Mouse (Mus musculus) myocyte (in vitro differentiated cells): ENCODE measurements at regions not wholly inside any gene's neighbourhood (a gene's known extent, or its start where the extent isn't known, plus 50 kb on each side); places are given as distances from the start of the nearest gene placed in this dataset.

ENCODE experiments used
- H3K27me3 ChIP-seq: one replicate; pipeline ENCODE4 v1.6.1; 2011; ENCODE audit not compliant: control insufficient read depth, insufficient read depth, insufficient read length
- H3K36me3 ChIP-seq: one replicate; pipeline ENCODE4 v1.6.1; 2011; ENCODE audit not compliant: control insufficient read depth, insufficient read depth
- H3K4me2 ChIP-seq: one replicate; pipeline ENCODE4 v1.6.1; 2011; ENCODE audit warnings: low read depth, control low read depth
- H3K4me3 ChIP-seq: one replicate; pipeline ENCODE4 v1.5.1; 2011; ENCODE audit warnings: mild to moderate bottlenecking, control low read depth, moderate library complexity
- H3K79me2 ChIP-seq: one replicate; pipeline ENCODE4 v1.6.1; 2011; ENCODE audit not compliant: control insufficient read depth, insufficient read depth
- H3ac ChIP-seq: one replicate; pipeline ENCODE4 v1.6.1; 2011; ENCODE audit not compliant: control insufficient read depth, insufficient read length
- CEBPB ChIP-seq: IDR thresholded peaks from 2 replicates; pipeline ENCODE4 v1.6.1; 2011; ENCODE audit warnings: mild to moderate bottlenecking, moderate library complexity; ENCODE audit not compliant: poor library complexity, insufficient read depth, severe bottlenecking
- E2F4 ChIP-seq: IDR thresholded peaks from one replicate; pipeline ENCODE4 v1.6.1; 2011; ENCODE audit warnings: mild to moderate bottlenecking, control low read depth, moderate library complexity; ENCODE audit not compliant: insufficient read depth
- MAX ChIP-seq: IDR thresholded peaks from one replicate; pipeline ENCODE4 v1.6.1; 2011; ENCODE audit warnings: low read depth, mild to moderate bottlenecking, control low read depth
- MYOD1 ChIP-seq, 3 experiments: IDR thresholded peaks; one replicate each; pipeline ENCODE4 v1.6.1; 2011; ENCODE audit warnings: control low read depth in 2 of 3, low read depth in 2 of 3, mild to moderate bottlenecking in 2 of 3, moderate library complexity in 1 of 3; ENCODE audit not compliant: insufficient read length in 2 of 3, control insufficient read depth in 1 of 3
- MYOG ChIP-seq, 3 experiments: IDR thresholded peaks; one replicate each; pipeline ENCODE4 v1.6.1; 2011; ENCODE audit warnings: control low read depth in 2 of 3, low read depth in 2 of 3, mild to moderate bottlenecking in 2 of 3; ENCODE audit not compliant: insufficient read length in 2 of 3, control insufficient read depth in 1 of 3, insufficient read depth in 1 of 3
- POLR2A ChIP-seq: IDR thresholded peaks from one replicate; pipeline ENCODE4 v1.6.1; 2011; ENCODE audit warnings: low read depth, mild to moderate bottlenecking, control low read depth, moderate library complexity; ENCODE audit not compliant: insufficient read length
- POLR2AphosphoS2 ChIP-seq: IDR thresholded peaks from one replicate; pipeline ENCODE4 v1.6.1; 2011; ENCODE audit warnings: low read depth, control low read depth; ENCODE audit not compliant: insufficient read length
- REST ChIP-seq: IDR thresholded peaks from one replicate; pipeline ENCODE4 v1.6.1; 2011; ENCODE audit warnings: mild to moderate bottlenecking, control low read depth, moderate library complexity; ENCODE audit not compliant: insufficient read depth, insufficient read length
- SRF ChIP-seq: IDR thresholded peaks from one replicate; pipeline ENCODE4 v1.6.1; 2011; ENCODE audit warnings: low read depth; ENCODE audit not compliant: control insufficient read depth, insufficient read length
- TCF12 ChIP-seq: IDR thresholded peaks from one replicate; pipeline ENCODE4 v1.6.1; 2011; ENCODE audit warnings: mild to moderate bottlenecking, control low read depth; ENCODE audit not compliant: poor library complexity, insufficient read depth, severe bottlenecking
- TCF3 ChIP-seq: IDR thresholded peaks from one replicate; pipeline ENCODE4 v1.6.1; 2011; ENCODE audit warnings: low read depth, control low read depth; ENCODE audit not compliant: insufficient read length
- USF1 ChIP-seq: IDR thresholded peaks from one replicate; pipeline ENCODE4 v1.6.1; 2011; ENCODE audit warnings: low read depth, mild to moderate bottlenecking, control low read depth, moderate library complexity

DNA sequence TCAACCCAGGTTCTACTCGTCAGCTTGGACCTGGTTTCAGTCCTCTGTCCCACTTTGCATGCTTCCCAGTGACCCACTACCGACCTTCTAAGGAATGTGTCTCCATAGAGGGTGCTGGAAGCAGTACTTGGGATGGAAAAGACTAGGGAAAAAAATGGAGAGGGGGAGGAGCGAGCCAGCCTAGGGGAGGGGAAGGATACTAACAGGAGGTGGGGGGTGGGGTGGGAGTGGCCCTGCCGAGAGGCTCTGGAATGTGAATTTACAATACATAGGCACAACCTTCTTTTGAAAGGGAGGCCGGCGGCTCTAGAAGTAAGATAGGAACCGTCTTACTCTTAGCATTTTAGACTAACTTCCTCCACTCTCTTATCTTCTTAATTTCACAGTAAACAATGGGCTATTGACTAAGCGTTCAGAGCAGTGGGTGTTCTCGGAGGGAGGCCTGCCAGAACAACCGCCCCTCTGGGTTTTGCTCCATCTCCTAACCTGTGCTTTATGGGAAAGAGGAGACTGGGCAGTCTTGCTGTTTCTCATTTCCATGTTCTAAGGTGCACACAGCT lies 145.1 kb downstream of the Foxo1 start:
- no peaks in the 10 kb centered on the region for H3K79me2 ChIP-seq
- no peak overlapping the region for H3K4me2 ChIP-seq
- no peaks in the 10 kb centered on the region for H3K36me3 ChIP-seq
- no peak for TF ChIP-seq USF1
- no peak overlapping the region for H3ac ChIP-seq
- H3K27me3 ChIP-seq = no peaks in the 10 kb centered on the region
- H3K4me3 ChIP-seq = no peak overlapping the region

DNA sequence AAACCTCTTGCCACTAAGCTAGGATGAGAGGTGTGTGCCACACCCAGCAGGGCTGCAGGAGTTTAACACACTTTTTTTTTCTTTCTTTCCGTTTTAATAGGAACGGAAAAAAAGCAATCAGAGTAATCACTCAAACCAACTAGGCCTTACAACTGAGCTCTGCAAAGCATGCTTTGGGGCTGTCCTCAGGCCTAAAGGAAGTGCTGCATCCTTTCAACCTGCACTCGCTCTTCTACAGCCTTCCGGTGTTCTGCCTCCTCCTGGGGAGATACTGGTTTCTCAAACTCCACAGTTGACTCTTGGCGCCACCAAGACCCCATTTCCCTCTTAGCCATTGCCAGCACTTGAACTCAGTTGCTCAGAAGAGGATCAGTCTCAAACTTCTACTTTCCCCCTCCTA lies 143.2 kb downstream of the Foxo1 start:
- no peak overlapping the region for H3K4me2 ChIP-seq
- no peak overlapping the region for H3ac ChIP-seq
- no peaks in the 10 kb centered on the region for H3K36me3 ChIP-seq
- no peak for TF ChIP-seq TCF3
- no peak for TF ChIP-seq E2F4
- no peak for TF ChIP-seq MYOD1 (IDR thresholded peaks at IDR 0.05; ENCODE audit: control insufficient read depth in 1 of 3, insufficient read length in 2 of 3, low read depth in 2 of 3)
- TF ChIP-seq POLR2A = no peak
- TF ChIP-seq MYOG (IDR thresholded peaks at IDR 0.05; ENCODE audit: control insufficient read depth in 1 of 3, insufficient read depth in 1 of 3, insufficient read length in 2 of 3, low read depth in 2 of 3) = no peak
- no peaks in the 10 kb centered on the region for H3K27me3 ChIP-seq
- no peak overlapping the region for H3K4me3 ChIP-seq
- H3K79me2 ChIP-seq = no peaks in the 10 kb centered on the region

DNA sequence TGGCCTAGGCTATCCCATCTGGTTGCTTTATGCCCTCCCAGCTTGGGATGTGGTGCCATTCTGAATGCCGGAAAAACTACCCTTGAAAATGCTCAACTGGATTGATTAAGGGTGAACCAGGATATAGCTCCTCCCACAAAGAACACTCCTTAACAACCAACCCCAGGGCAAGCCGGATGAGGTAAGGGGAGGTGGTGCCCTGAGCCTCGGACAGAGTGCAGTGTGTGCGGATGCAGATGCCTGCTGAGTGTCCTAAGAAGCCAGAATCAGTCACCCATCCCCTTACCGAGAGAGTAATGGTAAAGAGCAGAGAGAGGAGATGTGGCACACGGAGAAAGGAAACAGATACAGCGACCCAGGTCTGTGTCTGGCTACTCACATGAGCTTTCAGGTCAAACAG lies 141.3 kb downstream of the Foxo1 start:
- Histone ChIP-seq H3K36me3 (no peaks in the 10 kb centered on the region), H3K27me3 (no peaks in the 10 kb centered on the region), H3K79me2 (no peaks in the 10 kb centered on the region), H3K4me3 (no peak overlapping the region), H3ac (no peak overlapping the region), H3K4me2 (peak overlapping the region; percentile 28)
- TF ChIP-seq E2F4 (no peak), TCF3 (no peak), USF1 (no peak), POLR2AphosphoS2 (no peak), POLR2A (no peak), MAX (no peak), SRF (no peak), MYOD1 (IDR thresholded peaks at IDR 0.05; ENCODE audit: control insufficient read depth in 1 of 3, insufficient read length in 2 of 3, low read depth in 2 of 3) (no peak), TCF12 (no peak), MYOG (IDR thresholded peaks at IDR 0.05; ENCODE audit: control insufficient read depth in 1 of 3, insufficient read depth in 1 of 3, insufficient read length in 2 of 3, low read depth in 2 of 3) (no peak), REST (no peak), CEBPB (no peak)

DNA sequence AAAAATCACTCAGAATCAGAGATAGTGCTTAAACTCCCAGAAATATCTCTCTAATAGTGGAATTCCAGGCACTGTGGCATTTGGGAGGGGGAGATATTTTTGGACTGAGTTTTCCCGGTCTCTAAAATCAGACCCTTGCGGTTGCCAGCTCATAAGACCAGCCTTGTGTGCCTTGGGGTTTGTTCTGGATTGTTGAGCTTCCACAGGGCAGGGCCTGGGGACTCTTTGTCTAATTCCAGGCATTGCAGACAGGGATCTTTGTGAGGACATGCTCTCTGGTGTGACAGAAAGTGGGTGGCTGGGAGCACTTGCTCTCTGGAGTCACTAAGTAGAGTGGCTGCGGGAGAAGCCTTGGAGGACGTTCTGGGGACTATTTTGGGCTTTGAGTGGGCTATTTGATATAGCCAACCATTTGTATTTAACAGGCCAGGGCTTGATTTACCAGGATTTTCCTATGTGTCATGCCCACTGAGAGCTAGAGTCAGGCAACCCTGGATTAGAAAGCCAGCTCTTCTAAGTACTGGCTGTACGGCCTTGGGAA lies 138.7 kb downstream of the Foxo1 start:
- TF ChIP-seq CEBPB (no peak), POLR2AphosphoS2 (no peak), MYOG (IDR thresholded peaks at IDR 0.05; ENCODE audit: control insufficient read depth in 1 of 3, insufficient read depth in 1 of 3, insufficient read length in 2 of 3, low read depth in 2 of 3) (peak in 1 of 3 experiments; percentile 63), REST (no peak), SRF (no peak), TCF12 (peak; percentile 16), POLR2A (no peak), MAX (no peak), MYOD1 (IDR thresholded peaks at IDR 0.05; ENCODE audit: control insufficient read depth in 1 of 3, insufficient read length in 2 of 3, low read depth in 2 of 3) (peak in 2 of 3 experiments; percentile 11 to 42), USF1 (no peak)
- Histone ChIP-seq H3K36me3 (no peaks in the 10 kb centered on the region), H3K4me3 (no peak overlapping the region), H3K27me3 (no peaks in the 10 kb centered on the region), H3ac (no peak overlapping the region), H3K4me2 (peak overlapping the region; percentile 58), H3K79me2 (no peaks in the 10 kb centered on the region)

DNA sequence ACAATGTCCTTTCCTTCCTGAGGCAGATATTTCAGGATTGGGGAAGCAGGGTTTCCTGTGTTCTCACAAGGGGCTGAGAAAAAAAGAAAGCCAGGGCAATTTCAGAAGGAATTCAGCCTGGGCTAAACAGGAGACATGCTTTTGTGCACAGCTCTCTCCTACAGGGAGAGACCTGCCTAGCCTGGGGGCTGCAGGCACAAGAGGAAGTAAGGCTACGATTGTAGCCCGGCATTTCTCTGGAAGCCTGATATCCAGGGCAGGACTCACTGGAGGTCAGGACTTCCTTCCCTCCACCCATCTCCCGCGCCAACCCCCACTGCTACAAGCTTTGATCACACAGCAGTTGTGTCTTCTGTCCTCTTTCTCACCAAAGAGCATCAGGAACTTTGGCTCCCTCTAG lies 136.5 kb downstream of the Foxo1 start:
- TF ChIP-seq POLR2AphosphoS2 (no peak), POLR2A (no peak), MAX (no peak), TCF3 (no peak), E2F4 (no peak), USF1 (no peak), SRF (no peak), MYOD1 (IDR thresholded peaks at IDR 0.05; ENCODE audit: control insufficient read depth in 1 of 3, insufficient read length in 2 of 3, low read depth in 2 of 3) (no peak), REST (no peak), TCF12 (no peak), CEBPB (no peak), MYOG (IDR thresholded peaks at IDR 0.05; ENCODE audit: control insufficient read depth in 1 of 3, insufficient read depth in 1 of 3, insufficient read length in 2 of 3, low read depth in 2 of 3) (no peak)
- H3ac ChIP-seq = no peak overlapping the region
- H3K4me2 ChIP-seq = no peak overlapping the region
- H3K36me3 ChIP-seq = no peaks in the 10 kb centered on the region
- no peaks in the 10 kb centered on the region for H3K27me3 ChIP-seq
- H3K79me2 ChIP-seq = no peaks in the 10 kb centered on the region
- H3K4me3 ChIP-seq = no peak overlapping the region
